ENCODE assay signal across 8 mouse cellular contexts in genomic region chr13:72631373-72632021, GRCm38 (mm10). TPM values are rescaled to one million over a fixed set of nuclear protein-coding genes. Genes with fewer than 3 reads are reported as not detected.
DNase-seq lines count a peak whose midpoint lies in the region; ATAC-seq lines count a peak whose summit lies in the region.

No protein-coding gene starts in this region.

- no peak for ATAC-seq in megakaryocyte, adult 5-6 weeks (ENCODE audit: poor library complexity, severe bottlenecking)
- ATAC-seq in forebrain, embryonic 14.5 days, result no peak
- ATAC-seq in stomach, embryonic 15.5 days (ENCODE audit: insufficient read depth, low FRiP score, low read depth), result no peak

- H3K4me2 ChIP-seq in forebrain, embryonic 14.5 days (ENCODE audit: low read length), result peak overlapping the region; percentile 31
- H3K4me2 ChIP-seq in stomach, embryonic 15.5 days, result peak overlapping the region; percentile 34

- H3K9ac ChIP-seq in forebrain, embryonic 14.5 days (ENCODE audit: low read length), result 0 out of 2 replicates have a peak overlapping the region, but pooled peaks have one; percentile 5
- H3K9ac ChIP-seq in stomach, embryonic 15.5 days, result no peak overlapping the region

- under 1% methylated on average over 53 of the region's 62 CpGs for WGBS in forebrain, embryonic 14.5 days
- 2% methylated on average over 62 of the region's 62 CpGs for WGBS in stomach, embryonic 15.5 days

- no peak overlapping the region for H3K27ac ChIP-seq in forebrain, embryonic 14.5 days (ENCODE audit: low read depth, low read length)
- no peak overlapping the region for H3K27ac ChIP-seq in stomach, embryonic 15.5 days

- H3K9me3 ChIP-seq in megakaryocyte, embryonic 14.5 days, result peaks cover 24% of the 10 kb centered on the region
- H3K9me3 ChIP-seq in forebrain, embryonic 14.5 days (replicated peaks; ENCODE audit: control insufficient read depth, low read length), result no peaks in the 10 kb centered on the region
- no peaks in the 10 kb centered on the region for H3K9me3 ChIP-seq in stomach, embryonic 15.5 days

- H3K27me3 ChIP-seq in megakaryocyte, embryonic 14.5 days (replicated peaks), result peaks cover 94% of the 10 kb centered on the region
- H3K27me3 ChIP-seq in forebrain, embryonic 14.5 days (replicated peaks; ENCODE audit: control insufficient read depth, insufficient read depth, low read length), result peaks cover 96% of the 10 kb centered on the region
- peaks cover 86% of the 10 kb centered on the region for H3K27me3 ChIP-seq in stomach, embryonic 15.5 days (replicated peaks)

- peak overlapping the region; percentile 62 for H3K4me3 ChIP-seq in megakaryocyte, embryonic 14.5 days (replicated peaks)
- peak overlapping the region; percentile 16 for H3K4me3 ChIP-seq in forebrain, embryonic 14.5 days (ENCODE audit: low read depth, low read length)
- peak overlapping the region; percentile 25 for H3K4me3 ChIP-seq in stomach, embryonic 15.5 days (replicated peaks)

- no peaks in the 10 kb centered on the region for H3K36me3 ChIP-seq in megakaryocyte, embryonic 14.5 days (replicated peaks; ENCODE audit: low read length)
- H3K36me3 ChIP-seq in forebrain, embryonic 14.5 days (ENCODE audit: control insufficient read depth, insufficient read depth, low read length), result no peaks in the 10 kb centered on the region
- no peaks in the 10 kb centered on the region for H3K36me3 ChIP-seq in stomach, embryonic 15.5 days

- H3K4me1 ChIP-seq in megakaryocyte, embryonic 14.5 days, result peaks cover 30% of the 10 kb centered on the region
- peaks cover 10% of the 10 kb centered on the region for H3K4me1 ChIP-seq in forebrain, embryonic 14.5 days (ENCODE audit: control insufficient read depth, insufficient read depth, low read length)
- H3K4me1 ChIP-seq in stomach, embryonic 15.5 days, result peaks cover 15% of the 10 kb centered on the region

- peak; percentile 28 for DNase-seq in forebrain, embryonic 14.5 days (ENCODE audit: low spot score)
- DNase-seq in kidney, postnatal 25 days, result peak; percentile 32 to 43
- DNase-seq in c-Kit-positive CD71-positive TER-119-positive erythroid progenitor cells, embryonic 14.5 days (ENCODE audit: low spot score), result no peak
- no peak for DNase-seq in thymus, postnatal 10 days (ENCODE audit: low spot score in 2 of 2)
- DNase-seq in testis, postnatal 10 days (ENCODE audit: low spot score), result no peak

RNA-seq across cellular contexts. Expression of gene Irx2, which starts 2.9 kb away (rescaled TPM):
- not detected in 2 replicates for polyA plus RNA-seq in megakaryocyte, embryonic 14.5 days (2012; ENCODE audit: insufficient read depth, low replicate concordance)
- total RNA-seq in megakaryocyte, adult 5-6 weeks (2015), result not detected in 2 replicates
- not detected in 2 replicates for total RNA-seq in megakaryocyte, adult 5-6 weeks (2017)
- 1.9 and 2.4 TPM in 2 replicates for polyA plus RNA-seq in forebrain, embryonic 14.5 days (2014; fragmentation: Nextera tagmentation; extraction: Ambion mirVana)
- 2.9 and 5.9 TPM in 2 replicates for polyA plus RNA-seq in stomach, embryonic 15.5 days (2015; fragmentation: Nextera tagmentation; extraction: Ambion mirVana)

Comparison
In these comparisons a context has a peak if more than half of its experiments do, and no peak if none do; other contexts are left out.
1. DNase-seq: peak in forebrain, embryonic 14.5 days (single experiment) and kidney, postnatal 25 days (2 of 2); none in c-Kit-positive CD71-positive TER-119-positive erythroid progenitor cells, embryonic 14.5 days (single experiment), thymus, postnatal 10 days (0 of 2) and testis, postnatal 10 days (single experiment).
2. Peak in every context shown above with its lines, with median percentiles within 50 percentile points of each other: H3K4me3 ChIP-seq.